Mouse (Mus musculus): ENCODE data around the gene Asb3. TPM values are rescaled to one million over a fixed set of nuclear protein-coding genes. Genes with fewer than 3 reads are reported as not detected.
"Not testable (repeated sequence)": the region's sequence is repeated elsewhere in the genome, so short reads cannot be mapped to it uniquely, and the experiment has no call there.

Gene Asb3
- total RNA-seq, 2 experiments from 2014 or later, result 16.8 to 20.1 TPM

DNA sequence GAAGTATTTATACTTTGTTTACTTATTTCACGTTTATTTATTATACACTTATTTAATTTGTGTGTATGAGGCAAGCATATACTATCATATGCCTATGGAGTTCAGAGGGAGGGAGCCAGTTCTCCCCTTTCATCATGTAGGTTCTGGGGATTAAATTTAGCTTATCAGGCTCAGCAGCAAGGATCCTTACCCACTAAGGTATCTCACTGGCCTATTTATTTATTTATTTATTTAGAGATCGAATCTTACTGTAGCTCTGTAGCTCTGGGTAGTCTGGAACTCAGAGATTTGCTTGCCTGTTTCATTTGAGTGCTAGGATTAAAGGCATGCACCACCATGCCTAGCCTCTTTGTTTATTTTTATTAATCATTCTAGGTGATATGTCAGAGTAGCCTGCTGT lies 113.5 kb downstream of the Asb3 start:
- no peak for ATAC-seq (replicated peaks; ENCODE audit: poor library complexity)

DNA sequence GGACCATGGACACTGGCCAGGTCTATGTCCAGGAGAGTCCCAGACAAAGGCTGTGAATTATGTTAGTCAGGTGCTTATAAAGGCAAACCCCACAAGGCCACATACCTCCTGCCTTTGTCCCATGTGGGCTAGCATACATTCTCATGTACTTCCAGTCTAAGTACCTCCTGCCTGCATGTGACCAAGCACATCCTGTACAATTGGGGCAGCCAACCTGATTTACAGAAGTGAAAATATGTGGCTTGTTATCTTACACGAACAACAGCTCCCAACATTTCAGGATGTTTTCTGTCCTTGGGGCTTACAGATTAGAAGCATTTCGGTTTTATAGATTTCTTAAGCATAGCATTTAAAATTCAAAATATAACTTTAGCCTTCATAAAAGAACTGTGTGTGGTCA lies 114.8 kb downstream of the Asb3 start:
- peak; percentile 84 for ATAC-seq (replicated peaks; ENCODE audit: poor library complexity)

DNA sequence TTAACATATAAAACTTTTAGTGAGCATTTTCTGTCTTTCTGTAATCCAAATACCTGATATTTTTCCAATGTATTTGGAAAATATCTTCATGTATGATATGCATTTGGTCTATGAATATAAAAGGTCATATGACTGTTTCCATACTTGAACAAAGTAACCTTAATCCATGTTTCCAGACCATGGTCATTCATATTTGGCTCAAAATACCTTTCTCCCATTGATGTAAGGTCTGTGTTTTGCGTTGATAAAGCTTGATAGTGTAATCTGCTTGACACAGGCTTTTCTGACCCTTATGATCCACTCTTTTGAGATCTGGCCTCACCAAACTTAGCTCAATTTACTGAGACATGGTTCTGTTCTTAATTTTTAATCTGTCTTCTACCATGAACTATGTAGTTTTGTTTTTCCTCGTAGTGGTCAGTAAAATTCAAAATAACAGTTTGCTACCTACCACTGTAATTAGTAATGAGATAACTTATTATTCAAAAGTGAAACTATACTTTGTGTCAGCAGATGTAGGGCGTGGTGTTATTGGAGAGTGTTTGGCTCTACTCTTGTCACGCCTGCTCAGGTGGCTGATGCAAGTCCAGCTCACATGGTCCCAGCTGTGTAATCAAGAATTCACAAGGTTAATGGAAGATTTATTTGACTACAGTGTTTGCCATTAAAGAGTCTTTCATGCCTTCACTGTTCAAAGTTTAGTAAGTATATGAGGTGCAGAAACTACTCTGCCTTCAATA lies 116.1 kb downstream of the Asb3 start:
- ATAC-seq (replicated peaks; ENCODE audit: poor library complexity), result peak; percentile 68

DNA sequence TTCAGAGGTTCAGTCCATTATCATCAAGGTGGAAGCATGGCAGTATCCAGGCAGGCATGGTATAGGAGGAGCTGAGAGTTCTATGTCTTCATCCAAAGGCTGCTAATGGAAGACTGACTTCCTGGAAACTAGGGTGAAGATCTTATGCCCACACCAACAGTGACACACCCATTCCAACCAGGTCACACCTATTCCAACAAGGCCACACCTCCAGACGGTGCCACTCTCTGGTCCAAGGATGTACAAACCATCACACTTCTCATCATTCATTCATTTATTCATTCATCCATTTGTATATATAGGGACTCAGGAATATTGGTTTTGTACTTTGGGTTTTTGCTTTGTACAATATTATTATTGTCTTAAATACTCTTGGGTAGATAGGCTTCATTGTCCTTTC lies 124.5 kb downstream of the Asb3 start:
- not testable (repeated sequence) for ATAC-seq (replicated peaks; ENCODE audit: poor library complexity)

DNA sequence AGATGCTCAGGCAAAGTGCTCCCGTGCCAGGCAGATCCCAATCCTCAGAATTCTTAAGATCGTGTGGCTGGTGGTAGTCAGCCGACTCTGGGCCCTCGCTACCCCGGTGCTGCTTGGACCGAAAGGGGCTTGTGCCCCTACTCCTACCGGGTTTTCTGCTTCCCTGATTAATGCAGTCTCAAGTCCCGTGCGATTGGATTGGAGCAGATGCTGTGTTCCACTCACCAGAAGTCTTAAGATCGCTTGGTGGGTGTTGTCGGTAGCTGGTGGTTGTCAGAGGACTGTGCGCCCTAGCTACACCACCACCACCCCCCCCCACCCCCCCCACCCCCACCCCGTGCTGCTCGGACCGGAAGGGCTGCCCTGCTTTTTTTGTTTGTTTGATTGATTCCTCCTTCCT lies 132.2 kb downstream of the Asb3 start:
- not testable (repeated sequence) for ATAC-seq (replicated peaks; ENCODE audit: poor library complexity)

GRCm38 (mm10) chr11:31034958-31035357 lies 149.7 kb downstream of the Asb3 start:
- ATAC-seq (replicated peaks; ENCODE audit: poor library complexity), result no peak

- ATAC-seq (replicated peaks; ENCODE audit: poor library complexity), result no peak
Observed at GRCm38 (mm10) chr11:31089973-31090372, 204.8 kb downstream of the Asb3 start.

- no peak for ATAC-seq (replicated peaks; ENCODE audit: poor library complexity)
Observed at GRCm38 (mm10) chr11:31090478-31090978, 205.3 kb downstream of the Asb3 start.

DNA sequence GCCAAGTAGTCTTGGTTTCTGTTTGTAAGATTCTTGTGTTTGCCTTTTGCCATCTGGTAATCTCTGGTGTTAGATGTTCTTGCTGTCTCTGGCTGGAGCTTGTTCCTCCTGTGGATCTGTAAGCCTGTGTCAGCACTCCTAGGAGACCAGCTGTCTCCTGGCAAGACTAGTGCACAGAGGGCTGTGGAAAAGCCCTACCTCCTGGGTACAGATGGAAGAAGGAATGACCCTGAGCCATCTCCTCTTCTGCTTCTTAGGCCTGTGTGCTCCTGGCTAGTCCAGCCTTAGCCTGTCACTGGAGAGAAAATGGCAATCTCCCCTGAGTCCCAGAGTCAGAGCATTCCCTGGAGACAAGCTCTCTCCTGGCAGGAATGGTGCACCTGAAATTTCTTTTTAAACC lies 214.3 kb downstream of the Asb3 start:
- not testable (repeated sequence) for ATAC-seq (replicated peaks; ENCODE audit: poor library complexity)

DNA sequence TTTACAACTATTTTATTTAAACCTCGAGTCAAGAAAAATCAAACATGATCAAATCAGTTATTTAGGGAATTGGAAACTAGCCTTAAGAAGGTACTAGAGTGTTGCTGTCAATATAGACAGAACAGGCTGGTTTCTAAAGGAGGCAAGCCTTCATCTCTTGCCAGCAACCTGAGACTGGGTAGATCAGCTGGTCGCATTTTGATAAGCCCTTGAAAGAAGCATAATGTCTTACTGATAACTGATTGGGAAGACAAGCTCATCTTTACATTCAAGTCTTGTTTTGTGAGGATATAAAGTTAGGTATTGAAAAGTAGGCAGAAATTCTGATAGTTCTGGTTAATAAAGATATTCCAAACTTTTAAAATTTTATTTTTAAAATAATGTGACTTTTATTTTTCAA lies 217.0 kb downstream of the Asb3 start:
- ATAC-seq (replicated peaks; ENCODE audit: poor library complexity), result no peak

DNA sequence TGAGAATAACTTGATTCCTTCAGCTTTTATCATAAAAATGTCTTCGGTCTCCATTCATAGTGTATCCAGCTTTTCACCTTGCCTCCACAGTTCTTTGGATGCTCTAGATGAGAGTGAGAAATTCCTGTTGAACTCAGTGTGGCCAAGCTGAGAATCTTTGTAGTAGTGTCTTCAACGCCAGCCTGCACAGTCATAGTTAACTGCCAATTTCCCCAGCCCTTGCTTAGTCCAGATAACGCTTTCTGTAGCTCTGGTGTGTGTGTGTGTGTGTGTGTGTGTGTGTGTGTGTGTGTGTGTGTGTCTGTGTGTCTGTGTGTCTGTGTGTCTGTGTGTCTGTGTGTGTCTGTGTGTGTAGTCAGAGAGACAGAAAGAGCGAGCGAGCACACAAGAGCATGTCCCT lies 220.1 kb downstream of the Asb3 start:
- ATAC-seq (replicated peaks; ENCODE audit: poor library complexity), result no peak

GRCm38 (mm10) chr11:31126964-31127363 lies 241.7 kb downstream of the Asb3 start:
- ATAC-seq (replicated peaks; ENCODE audit: poor library complexity), result not testable (repeated sequence)

- ATAC-seq (replicated peaks; ENCODE audit: poor library complexity), result not testable (repeated sequence)
Observed at GRCm38 (mm10) chr11:31133726-31134125, 248.5 kb downstream of the Asb3 start.

GRCm38 (mm10) chr11:31134824-31135223 lies 249.6 kb downstream of the Asb3 start:
- peak; percentile 76 for ATAC-seq (replicated peaks; ENCODE audit: poor library complexity)

DNA sequence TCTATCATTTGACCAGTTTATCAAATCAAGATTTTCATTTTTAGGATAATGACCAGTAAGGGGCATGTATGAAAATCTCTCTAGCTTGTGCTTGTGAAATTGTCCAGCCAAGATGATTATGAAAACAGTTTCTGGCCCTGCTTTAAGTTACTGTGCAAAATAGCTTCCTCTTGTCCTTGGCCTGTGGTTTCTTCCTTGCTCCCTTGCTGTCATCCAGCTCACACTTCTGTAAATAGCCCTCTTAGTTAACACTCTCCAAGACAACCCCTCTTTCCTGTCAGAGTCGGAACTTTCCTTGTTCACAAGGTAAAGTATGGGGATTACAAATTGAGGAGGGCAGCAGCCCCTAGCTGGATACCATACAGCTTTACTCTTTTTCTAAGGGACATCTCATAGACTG lies 253.2 kb downstream of the Asb3 start:
- ATAC-seq (replicated peaks; ENCODE audit: poor library complexity), result peak; percentile 68

Other genes starting within 250 kb of the Asb3 start
- 2.1 and 3.0 TPM in 2 replicates for gene Acyp2, start 235.8 kb upstream of the Asb3 start, total RNA-seq (2015)
- gene Acyp2, start 235.8 kb upstream of the Asb3 start, total RNA-seq (2017), result 0.12 and 0.95 TPM in 2 replicates
- 46.7 and 51.2 TPM in 2 replicates for gene Psme4, start 113.7 kb upstream of the Asb3 start, total RNA-seq (2015)
- gene Psme4, start 113.7 kb upstream of the Asb3 start, total RNA-seq (2017), result 44.1 and 49.0 TPM in 2 replicates
- not detected in 2 replicates for gene Gpr75, start 58 bp upstream of the Asb3 start, total RNA-seq (2015)
- not detected in 2 replicates for gene Gpr75, start 58 bp upstream of the Asb3 start, total RNA-seq (2017)
- 43.6 and 48.1 TPM in 2 replicates for gene Erlec1, start 68.9 kb downstream of the Asb3 start, total RNA-seq (2015)
- gene Erlec1, start 68.9 kb downstream of the Asb3 start, total RNA-seq (2017), result 20.9 and 31.6 TPM in 2 replicates
- gene Chac2, start 100.9 kb downstream of the Asb3 start, total RNA-seq (2015), result 6.5 and 10.3 TPM in 2 replicates
- gene Chac2, start 100.9 kb downstream of the Asb3 start, total RNA-seq (2017), result 12.6 and 13.9 TPM in 2 replicates